Mouse (Mus musculus) liver, adult 2 months (tissue): ENCODE data around the gene Coro2a. TPM values are rescaled to one million over a fixed set of nuclear protein-coding genes. Genes with fewer than 3 reads are reported as not detected.

Experiments used
- DNase-seq: peaks from one replicate; pipeline ENCODE4 v3.0.0-alpha.2; 2011; ENCODE audit warnings: low read depth, low spot score; ENCODE audit errors: extremely low read depth
- H3K27ac ChIP-seq: fragments of 200-500 bp; replicated peaks from 2 replicates; pipeline ENCODE4 v1.5.1; 2012; ENCODE audit warnings: low read depth, mild to moderate bottlenecking, control low read depth, inconsistent platforms, low read length; ENCODE audit not compliant: insufficient read depth
- H3K27me3 ChIP-seq: fragments of 200-500 bp; 2 replicates; pipeline ENCODE4 v1.6.1; 2012; ENCODE audit warnings: mild to moderate bottlenecking, moderate library complexity, low read length, inconsistent platforms; ENCODE audit not compliant: control insufficient read depth, insufficient read depth
- H3K36me3 ChIP-seq: fragments of 200-500 bp; 2 replicates; pipeline ENCODE4 v1.6.1; 2012; ENCODE audit warnings: low read length, inconsistent platforms; ENCODE audit not compliant: control insufficient read depth, insufficient read depth
- H3K4me1 ChIP-seq: fragments of 200-500 bp; 2 replicates; pipeline ENCODE4 v1.6.1; 2011; ENCODE audit warnings: low read length; ENCODE audit not compliant: control insufficient read depth, insufficient read depth
- H3K4me3 ChIP-seq: fragments of 200-500 bp; 2 replicates; pipeline ENCODE4 v1.5.1; 2011; ENCODE audit warnings: low read depth, mild to moderate bottlenecking, control low read depth, low read length, moderate library complexity; ENCODE audit not compliant: insufficient read depth
- H3K79me2 ChIP-seq: fragments of 200-500 bp; 2 replicates; pipeline ENCODE4 v1.6.1; 2012; ENCODE audit warnings: inconsistent platforms, mild to moderate bottlenecking, low read length, moderate library complexity; ENCODE audit not compliant: control insufficient read depth, insufficient read depth
- H3K9ac ChIP-seq: fragments of 200-500 bp; 2 replicates; pipeline ENCODE4 v1.6.1; 2012; ENCODE audit warnings: low read depth, mild to moderate bottlenecking, control low read depth, inconsistent platforms, low read length
- CTCF ChIP-seq: fragments of 200-500 bp; IDR thresholded peaks from 2 replicates; pipeline ENCODE4 v1.5.1; 2011; ENCODE audit warnings: low read depth, low read length, control low read depth
- POLR2A ChIP-seq: fragments of 200-500 bp; IDR thresholded peaks from 2 replicates; pipeline ENCODE4 v1.6.1; 2011; ENCODE audit warnings: low read length, control low read depth; ENCODE audit not compliant: insufficient read depth; ENCODE audit errors: extremely low read depth
- WGBS: fragments of 180-500 bp; shearing (Covaris S2); methylation state at CpG from one replicate; pipeline ENCODE4 v1.1.7; 2018; 5-methylcytosine and 5-hydroxymethylcytosine counted together
- polyA plus RNA-seq: library from polyadenylated mRNA; depleted of rRNA; stranded (reverse); fragments of >200 nt; gene quantifications from 2 replicates; pipeline ENCODE4 v1.2.3, GENCODE M21; 2012
- total RNA-seq: library from RNA; depleted of rRNA; stranded (reverse); fragments of >200 nt; gene quantifications from 2 replicates; pipeline ENCODE4 v1.2.3, GENCODE M21; 2014

Gene Coro2a
- total and polyA plus RNA-seq, 2 experiments, result 0.76 to 0.83 TPM

- H3K27me3 ChIP-seq, result no peaks in the 10 kb centered on the region
- peak; percentile 34 for DNase-seq
- WGBS, result 81% methylated on average over 9 of the region's 9 CpGs
- no peak for TF ChIP-seq POLR2A
- TF ChIP-seq CTCF, result no peak
- no peak overlapping the region for H3K4me3 ChIP-seq
- H3K79me2 ChIP-seq, result no peaks in the 10 kb centered on the region
- no peak overlapping the region for H3K27ac ChIP-seq
- no peaks in the 10 kb centered on the region for H3K36me3 ChIP-seq
- H3K4me1 ChIP-seq, result no peaks in the 10 kb centered on the region
- no peak overlapping the region for H3K9ac ChIP-seq
Measured at GRCm38 (mm10) chr4:46591833-46592520, 10.0 kb downstream of the Coro2a start.

- Histone ChIP-seq H3K4me3 (no peak overlapping the region), H3K9ac (no peak overlapping the region), H3K79me2 (no peaks in the 10 kb centered on the region), H3K4me1 (no peaks in the 10 kb centered on the region), H3K36me3 (no peaks in the 10 kb centered on the region), H3K27ac (no peak overlapping the region), H3K27me3 (no peaks in the 10 kb centered on the region)
- 77% methylated on average over 4 of the region's 4 CpGs for WGBS
- DNase-seq, result no peak
- TF ChIP-seq CTCF (no peak), POLR2A (no peak)
Measured at GRCm38 (mm10) chr4:46590810-46591209, 11.2 kb downstream of the Coro2a start.

DNA sequence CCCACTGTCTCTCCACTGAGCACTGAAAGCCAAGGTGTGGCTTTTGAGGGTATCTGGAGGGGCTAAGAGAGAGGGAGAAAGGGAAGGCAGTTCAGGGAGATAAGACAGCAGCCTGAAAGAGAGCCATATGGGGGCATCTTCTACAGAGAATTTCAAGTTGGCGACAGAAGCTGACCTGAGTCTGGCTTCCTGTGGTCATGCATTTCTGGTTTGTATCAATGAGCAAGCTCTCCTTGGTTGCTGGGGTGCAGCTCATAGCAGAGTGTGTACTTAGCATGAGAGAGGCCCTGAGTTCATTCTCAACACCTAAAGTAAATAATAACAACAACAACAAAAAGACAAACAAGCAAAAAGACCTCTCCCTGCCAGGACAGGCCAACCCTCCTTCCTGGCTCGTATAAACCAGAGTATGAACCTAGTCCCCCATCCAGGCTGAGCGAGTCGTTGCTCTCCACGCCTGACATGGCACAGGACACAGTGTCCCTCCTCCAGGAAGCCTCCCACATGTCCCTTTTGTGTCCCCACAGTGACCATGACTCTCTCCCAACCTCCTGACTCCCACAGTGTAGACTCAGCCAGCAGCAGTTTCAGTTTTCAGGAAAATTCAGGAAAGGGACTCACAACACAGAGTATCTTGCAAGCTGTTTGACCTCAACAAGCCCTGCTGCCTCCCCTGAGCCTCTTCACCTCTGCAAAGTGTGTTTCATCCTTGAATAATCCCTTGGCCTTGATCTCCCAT is 11.9 kb downstream of the Coro2a start:
- TF ChIP-seq POLR2A (no peak), CTCF (no peak)
- Histone ChIP-seq H3K36me3 (no peaks in the 10 kb centered on the region), H3K4me1 (no peaks in the 10 kb centered on the region), H3K79me2 (no peaks in the 10 kb centered on the region), H3K9ac (no peak overlapping the region), H3K27ac (no peak overlapping the region), H3K27me3 (no peaks in the 10 kb centered on the region), H3K4me3 (no peak overlapping the region)
- WGBS, result 84% methylated on average over 5 of the region's 5 CpGs
- no peak for DNase-seq

DNA sequence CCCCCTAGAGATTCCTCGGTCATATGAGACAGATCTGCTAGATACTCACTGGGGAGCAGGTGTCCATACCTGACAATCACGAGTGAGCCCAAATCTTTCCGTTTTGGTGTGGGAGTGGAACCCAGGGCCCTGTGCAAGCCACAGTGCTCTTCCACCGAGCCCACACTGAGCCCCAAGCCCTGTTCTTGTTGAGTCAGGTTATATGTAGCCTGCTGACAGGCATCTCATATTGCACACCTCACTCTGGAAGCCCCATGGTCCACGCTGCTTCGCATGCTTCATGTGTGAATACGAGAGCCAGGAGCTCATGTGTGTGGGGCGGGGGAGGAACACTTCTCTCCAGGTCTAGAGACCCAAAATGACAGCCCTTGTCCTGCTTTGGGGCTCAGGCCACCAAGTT is 12.9 kb downstream of the Coro2a start:
- Histone ChIP-seq H3K4me1 (no peaks in the 10 kb centered on the region), H3K79me2 (no peaks in the 10 kb centered on the region), H3K4me3 (no peak overlapping the region), H3K27me3 (no peaks in the 10 kb centered on the region), H3K27ac (no peak overlapping the region), H3K36me3 (no peaks in the 10 kb centered on the region), H3K9ac (no peak overlapping the region)
- 87% methylated on average over 8 of the region's 8 CpGs for WGBS
- no peak for DNase-seq
- TF ChIP-seq POLR2A, result no peak
- TF ChIP-seq CTCF, result no peak

DNA sequence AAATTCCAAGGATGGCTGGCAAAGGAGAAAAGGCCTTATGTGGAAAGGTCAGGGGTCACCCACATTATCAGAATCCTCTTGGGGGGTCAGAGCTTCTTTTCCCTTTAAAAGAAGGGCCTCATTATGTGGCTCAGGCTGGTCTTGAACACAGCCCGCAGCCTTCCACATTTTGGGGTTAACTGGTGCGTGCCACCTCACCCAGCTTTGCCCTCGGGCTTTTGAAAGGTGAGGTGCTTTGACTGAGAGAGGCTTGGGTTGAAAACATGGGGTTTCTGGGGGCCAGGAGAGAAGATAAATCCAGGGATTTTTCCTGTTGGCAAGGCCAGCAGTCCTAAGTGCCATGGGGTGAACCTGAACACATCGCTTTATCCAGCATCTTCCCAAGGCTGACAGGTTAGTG is 15.5 kb downstream of the Coro2a start:
- Histone ChIP-seq H3K4me1 (no peaks in the 10 kb centered on the region), H3K79me2 (no peaks in the 10 kb centered on the region), H3K27ac (no peak overlapping the region), H3K4me3 (no peak overlapping the region), H3K36me3 (no peaks in the 10 kb centered on the region), H3K27me3 (no peaks in the 10 kb centered on the region), H3K9ac (no peak overlapping the region)
- WGBS, result 84% methylated on average over 4 of the region's 4 CpGs
- DNase-seq, result no peak
- TF ChIP-seq POLR2A (no peak), CTCF (no peak)

DNA sequence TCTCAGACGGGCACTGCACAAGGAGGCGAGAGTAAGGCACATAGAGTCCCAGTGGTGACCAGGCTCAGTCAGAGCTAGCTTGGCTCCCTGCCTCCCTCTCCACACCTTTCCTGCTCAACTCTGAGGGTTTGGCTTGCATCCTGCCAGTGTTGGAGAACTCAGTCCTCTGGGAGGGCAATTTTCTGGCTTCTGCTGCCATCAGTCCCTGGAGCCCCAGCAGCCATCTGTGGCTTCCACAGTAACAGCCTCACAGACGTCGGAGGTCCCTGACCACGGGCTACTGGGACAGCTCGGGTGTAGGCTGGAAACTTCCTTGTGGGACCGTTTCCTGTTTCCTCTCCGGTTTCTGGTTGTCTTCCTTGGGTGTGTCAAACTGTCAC is 16.2 kb downstream of the Coro2a start:
- Histone ChIP-seq H3K27ac (no peak overlapping the region), H3K79me2 (no peaks in the 10 kb centered on the region), H3K27me3 (no peaks in the 10 kb centered on the region), H3K4me3 (no peak overlapping the region), H3K9ac (no peak overlapping the region), H3K4me1 (no peaks in the 10 kb centered on the region), H3K36me3 (no peaks in the 10 kb centered on the region)
- WGBS, result 72% methylated on average over 8 of the region's 8 CpGs
- TF ChIP-seq CTCF (no peak), POLR2A (no peak)
- no peak for DNase-seq
